Mouse (Mus musculus) erythroid progenitor cell, adult 5-6 weeks (primary cell): ENCODE results near the gene Fam92b. TPM values are rescaled to one million over a fixed set of nuclear protein-coding genes. Genes with fewer than 3 reads are reported as not detected.

Experiments
- ATAC-seq: replicated peaks from 2 replicates; pipeline ENCODE4 v1.8.0; 2016; ENCODE audit warnings: moderate number of reproducible peaks, mild to moderate bottlenecking, moderate TSS enrichment, inconsistent platforms; ENCODE audit not compliant: poor library complexity, low FRiP score, severe bottlenecking
- total RNA-seq, 2 experiments: library from RNA; stranded (forward) in 1 of 2; stranded (reverse) in 1 of 2; fragments of 150-400 nt in 1 of 2; fragments of 186-747, 209-891 nt in 1 of 2; gene quantifications; 2 replicates each; pipeline versions ENCODE4 v1.2.3 to v1.2.4; 2015 to 2017; ENCODE audit warnings: low replicate concordance in 2 of 2

Gene Fam92b
- total RNA-seq, 2 experiments from 2014 or later, result not detected

DNA sequence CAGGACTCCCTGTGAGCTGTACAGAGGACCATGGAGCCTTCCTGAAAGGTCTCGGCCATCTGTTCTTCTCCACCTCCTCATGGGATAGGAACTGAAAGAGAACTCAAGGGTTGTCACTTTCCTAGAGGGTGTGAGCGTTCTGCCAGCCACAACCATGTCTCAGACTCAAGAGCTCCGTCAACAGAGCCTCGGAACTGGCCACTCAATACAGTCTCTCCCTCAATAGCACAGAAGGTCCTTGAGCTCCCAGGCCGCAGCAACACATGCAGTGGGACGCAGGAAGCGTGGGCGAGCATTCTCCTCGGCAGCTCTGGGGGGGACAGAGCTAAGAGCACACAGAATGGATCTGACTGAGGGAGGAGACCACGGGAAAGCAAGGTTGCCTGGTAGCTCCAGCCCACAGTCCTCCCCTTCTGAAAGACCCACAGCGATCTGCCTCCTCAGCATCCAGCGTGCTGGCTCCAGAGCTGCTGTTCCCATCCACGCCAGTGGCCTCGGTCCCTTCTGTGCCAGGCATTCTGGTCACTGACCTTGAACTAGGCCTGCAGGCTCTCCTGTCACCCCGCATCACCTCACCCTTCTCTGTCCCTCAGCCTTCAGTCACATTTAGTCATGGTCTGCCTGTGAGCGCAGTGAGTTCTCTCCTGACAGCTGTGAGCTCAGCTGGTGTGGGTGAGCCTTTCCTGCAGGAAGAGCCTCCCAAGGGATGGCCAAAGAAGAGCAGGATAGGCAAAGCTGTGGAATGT, 15.4 kb downstream of the Fam92b start:
- no peak for ATAC-seq

GRCm38 (mm10) chr8:120160366-120160765, 16.9 kb downstream of the Fam92b start:
- no peak for ATAC-seq

DNA sequence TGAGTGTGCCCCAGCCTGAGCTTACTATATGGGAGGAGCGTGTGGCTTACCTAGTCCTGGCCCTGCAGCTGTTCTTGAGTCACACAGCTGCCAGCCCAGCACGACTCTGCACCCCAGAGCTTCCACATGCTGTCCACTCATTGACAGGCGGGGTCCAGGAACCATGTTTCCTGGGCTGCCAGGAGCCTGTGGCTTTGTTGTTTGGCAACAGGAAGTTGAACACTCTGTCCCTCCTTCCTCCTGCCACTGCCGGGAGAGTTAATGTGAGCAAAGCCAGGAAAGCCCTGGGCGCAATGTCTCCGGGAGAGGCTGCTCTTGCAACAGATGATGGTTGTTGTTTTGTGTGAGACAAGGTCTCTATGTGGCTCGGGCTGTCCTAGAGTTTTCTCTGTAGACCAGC, 24.6 kb downstream of the Fam92b start:
- no peak for ATAC-seq

DNA sequence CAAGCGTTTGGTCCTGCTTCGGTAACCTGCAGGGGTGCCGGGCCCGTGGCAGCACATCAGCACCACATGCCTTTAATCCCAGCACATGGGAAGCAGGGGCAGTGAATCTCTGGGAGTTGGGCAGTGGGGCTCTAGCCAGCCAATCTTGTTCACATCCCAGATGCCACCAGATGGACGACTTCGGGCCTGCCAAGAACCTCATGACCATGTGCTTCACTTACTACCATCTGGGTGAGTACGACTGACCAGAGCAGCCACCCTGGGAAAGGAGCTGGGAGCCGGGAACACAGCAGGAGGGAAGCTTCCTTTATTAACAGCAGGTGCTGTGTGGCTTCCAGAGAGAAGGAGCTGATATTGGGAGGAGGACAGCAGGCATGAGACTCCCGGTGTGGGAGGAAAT, 26.1 kb downstream of the Fam92b start:
- ATAC-seq, result no peak

DNA sequence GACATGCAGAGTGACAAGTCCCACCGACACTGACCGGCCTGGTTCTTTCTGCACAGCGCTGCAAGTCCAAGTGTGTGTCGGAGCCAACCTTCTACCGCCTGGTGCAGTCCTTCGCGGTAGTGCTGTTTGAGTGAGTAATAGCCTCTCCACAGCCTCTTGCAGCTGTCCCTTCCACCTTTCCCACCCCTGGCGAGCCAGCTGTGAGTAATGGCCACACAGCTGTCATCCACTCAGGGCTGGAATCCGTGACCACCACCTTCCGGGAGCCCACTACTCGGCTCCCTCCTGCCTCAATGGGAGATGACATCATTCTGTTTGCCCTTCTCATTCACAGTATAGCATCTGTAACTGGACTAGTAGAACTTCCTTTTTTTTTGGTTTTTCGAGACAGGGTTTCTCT, 27.2 kb downstream of the Fam92b start:
- no peak for ATAC-seq

- no peak for ATAC-seq
Measured at GRCm38 (mm10) chr8:120146051-120146450, 31.2 kb downstream of the Fam92b start.

DNA sequence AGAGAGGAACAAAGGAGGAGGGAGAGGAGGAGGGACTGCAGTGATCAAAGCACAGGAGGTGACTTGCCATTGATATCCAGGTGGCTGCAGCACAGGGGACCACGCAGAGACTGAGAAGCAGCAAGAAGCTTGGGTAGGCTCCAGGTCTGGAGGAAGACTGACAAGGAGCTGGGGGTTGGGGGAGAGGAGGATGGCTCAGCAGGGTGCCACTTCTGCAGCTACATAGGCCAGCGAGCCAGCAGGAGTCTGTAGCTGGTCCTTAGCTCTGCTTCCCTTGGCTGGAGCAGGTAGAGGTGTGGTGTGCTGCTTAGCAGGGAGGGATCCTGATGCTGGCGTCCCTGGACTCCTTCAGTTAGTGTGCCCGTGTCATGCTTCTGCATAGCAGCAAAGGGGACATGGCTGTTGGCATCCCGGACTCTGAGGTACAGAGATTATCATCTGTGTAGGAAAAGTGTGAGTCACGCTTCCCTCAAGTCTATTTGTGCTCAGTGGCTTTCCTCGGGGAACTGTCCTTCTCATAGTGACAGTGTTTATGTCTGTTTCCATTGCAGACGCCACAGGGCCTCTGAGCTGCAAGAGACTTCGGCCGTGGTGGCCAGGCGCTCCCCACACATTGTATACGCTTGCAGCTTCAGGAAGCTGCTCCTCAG, 32.5 kb downstream of the Fam92b start:
- ATAC-seq, result no peak

DNA sequence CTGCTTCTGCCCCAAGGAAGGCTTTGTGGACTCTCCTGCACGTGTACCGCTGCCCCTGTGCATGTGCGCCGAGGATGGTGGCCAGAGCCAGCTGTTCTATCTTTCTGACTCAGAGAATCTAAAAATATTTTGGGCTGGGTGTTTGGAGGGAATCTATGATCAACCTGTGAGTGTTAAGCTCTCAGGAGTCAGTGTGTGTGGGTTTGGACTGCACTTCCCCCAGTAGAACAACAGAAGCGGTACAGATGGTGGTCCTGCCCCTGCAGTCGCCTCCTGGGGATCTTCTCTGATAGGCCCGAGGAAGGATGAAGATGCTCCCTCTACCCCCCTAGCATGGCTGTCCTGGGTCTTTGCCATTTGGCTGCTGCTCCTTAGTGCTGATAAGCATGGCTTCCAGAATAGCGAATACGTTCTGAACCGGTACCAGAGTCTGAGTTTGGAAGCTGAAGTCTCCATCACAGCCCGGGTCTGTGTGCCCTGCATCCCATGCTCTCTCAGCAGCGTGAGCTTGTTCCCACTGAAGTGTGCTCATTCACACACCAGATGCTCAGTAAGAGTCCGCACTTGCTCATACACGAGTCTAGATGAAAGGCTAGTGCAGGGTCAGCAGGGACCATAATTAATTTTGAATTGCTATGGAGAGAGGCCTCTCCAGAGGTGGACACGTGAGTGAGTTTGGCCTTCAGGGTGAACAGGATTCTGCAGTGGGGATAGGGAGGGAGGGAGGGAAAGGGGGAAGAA, 33.2 kb downstream of the Fam92b start:
- ATAC-seq, result no peak

DNA sequence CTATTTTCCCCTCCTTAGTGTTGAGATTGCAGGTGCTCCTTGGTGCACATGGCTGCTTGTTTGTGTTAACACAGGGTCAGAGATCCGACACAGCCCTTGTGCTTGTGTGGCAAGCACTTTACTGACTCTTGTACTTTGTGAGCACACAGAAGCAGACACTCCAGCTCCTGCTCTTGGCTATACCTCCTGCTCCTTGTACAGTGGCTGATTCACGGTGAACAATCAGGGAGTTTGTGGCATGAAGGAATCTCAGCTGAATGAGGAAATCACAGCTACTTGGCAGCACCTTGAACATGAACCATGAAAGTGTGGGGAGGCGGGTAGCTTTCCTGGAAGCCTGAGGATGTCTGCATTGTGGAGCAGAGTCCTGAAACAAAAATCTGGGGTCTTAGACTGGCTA, 36.5 kb downstream of the Fam92b start:
- ATAC-seq, result no peak

DNA sequence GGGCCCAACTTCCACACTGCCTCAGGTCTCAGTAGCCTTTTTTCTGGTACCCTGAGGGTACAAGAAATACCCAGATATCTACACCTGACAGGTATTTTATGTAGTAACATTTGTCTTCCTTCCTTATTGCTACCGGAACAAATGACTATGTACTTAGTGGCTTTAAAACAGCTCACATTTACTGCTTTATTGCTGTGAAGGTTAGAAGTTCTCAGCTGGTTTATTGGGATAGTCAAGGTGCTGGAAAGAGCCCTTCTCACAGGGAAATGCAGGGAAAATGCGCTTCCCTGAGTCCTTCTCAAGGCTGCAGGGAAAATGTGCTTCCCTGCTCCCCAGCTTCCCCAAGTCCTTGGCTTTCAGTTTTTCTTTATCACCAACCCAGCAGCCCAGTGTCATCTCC, 38.3 kb downstream of the Fam92b start:
- no peak for ATAC-seq

DNA sequence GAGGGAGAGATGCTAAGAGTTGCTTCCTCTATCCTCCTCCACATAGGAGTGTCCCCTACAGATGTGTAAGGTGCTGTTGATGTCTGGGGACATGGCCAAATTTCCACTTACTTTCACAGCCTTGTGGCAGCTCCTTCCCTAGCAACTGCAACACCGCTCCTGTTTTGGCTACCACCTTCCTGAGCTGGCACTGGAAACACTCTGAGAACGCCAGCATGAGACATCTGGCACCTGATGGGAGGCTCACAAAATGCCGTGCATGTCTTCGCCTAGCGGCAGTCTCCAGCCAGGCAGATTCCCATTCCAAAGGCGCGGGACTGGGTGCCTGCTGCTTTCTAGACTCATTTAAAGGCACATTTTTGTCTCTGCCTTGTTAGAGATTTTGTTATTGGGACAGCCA, 40.6 kb downstream of the Fam92b start:
- no peak for ATAC-seq

GRCm38 (mm10) chr8:120135687-120136086, 41.6 kb downstream of the Fam92b start:
- ATAC-seq, result no peak

DNA sequence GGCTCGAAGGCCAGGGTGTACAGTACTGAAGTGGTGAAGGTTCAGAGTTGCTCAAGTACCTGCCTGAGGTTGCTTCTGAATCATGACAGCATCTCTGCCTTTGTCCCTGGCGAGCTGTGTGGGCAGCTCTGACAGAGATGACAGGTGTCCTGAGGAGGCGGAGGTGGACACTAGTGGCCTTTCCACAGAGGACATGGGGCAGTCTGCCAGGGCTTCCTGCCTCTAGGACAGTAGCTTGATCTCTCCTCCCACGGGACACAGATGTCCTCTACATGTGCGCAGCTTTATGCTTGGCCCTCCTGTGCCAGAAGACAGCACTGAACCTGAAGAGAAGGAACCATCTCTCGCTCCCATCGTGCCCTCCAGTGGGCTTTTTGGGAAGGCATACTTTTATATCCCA, 44.1 kb downstream of the Fam92b start:
- no peak for ATAC-seq

- ATAC-seq, result no peak
Measured at GRCm38 (mm10) chr8:120131158-120131557, 46.1 kb downstream of the Fam92b start.

DNA sequence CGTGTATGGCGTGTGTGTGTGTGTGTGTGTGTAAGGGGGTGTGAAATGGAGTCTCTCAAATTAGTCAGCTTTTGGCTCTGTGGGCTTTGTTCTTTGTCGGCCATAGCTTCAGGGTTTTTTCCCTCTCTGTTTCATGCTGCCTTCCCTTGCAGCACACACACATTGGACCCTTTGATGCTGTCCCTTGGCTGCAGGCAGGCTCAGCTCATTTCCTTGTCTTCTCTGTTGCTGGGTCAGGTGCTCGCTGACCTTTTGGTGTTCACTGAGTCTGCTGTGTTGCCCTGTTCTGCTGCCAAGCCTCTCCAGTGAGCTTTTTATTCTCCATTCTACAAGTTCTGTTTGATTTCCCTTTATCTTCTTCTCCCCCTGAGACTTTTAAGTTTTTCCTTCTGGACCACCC, 47.7 kb downstream of the Fam92b start:
- ATAC-seq, result no peak

DNA sequence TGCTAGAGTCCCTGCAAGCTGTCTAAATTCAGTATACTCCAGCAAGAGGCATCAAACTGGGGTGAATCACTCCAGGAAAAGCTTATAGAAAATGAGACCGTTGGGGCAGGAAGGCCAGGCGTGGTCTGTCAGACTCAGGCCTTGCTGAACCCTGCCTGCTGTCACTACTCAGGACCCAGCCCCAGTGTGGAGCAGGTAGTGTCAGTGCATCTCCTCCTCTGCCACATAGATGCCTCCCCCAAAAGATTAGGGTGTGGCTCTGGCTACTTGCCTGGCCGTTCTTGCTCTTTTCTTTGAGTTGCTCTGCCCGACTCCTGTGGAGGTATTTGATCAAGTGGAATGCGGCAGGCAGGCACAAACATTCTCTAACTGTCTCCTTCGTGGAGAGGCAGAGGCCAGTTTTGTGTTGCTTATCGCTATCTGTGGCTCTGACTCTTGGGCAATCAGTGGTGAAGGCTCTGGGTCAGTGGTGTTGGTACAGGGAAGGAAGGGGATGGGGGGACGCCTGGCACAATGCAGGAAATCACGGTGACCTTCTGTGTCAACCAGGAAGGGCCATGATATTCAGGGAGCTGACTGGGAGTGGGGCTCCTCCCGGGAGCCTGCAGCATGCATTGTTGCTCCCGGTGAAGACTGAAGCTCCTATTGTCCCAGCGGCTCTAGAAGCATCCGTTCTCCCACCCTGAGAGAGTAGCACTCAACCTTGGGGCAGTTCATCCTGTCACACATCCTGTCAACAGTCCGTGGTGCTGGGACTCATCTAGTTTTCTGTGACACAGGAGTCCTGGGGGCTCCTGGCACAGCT, 50.7 kb downstream of the Fam92b start:
- no peak for ATAC-seq

- ATAC-seq, result no peak
Measured at GRCm38 (mm10) chr8:120124836-120125389, 52.4 kb downstream of the Fam92b start.

DNA sequence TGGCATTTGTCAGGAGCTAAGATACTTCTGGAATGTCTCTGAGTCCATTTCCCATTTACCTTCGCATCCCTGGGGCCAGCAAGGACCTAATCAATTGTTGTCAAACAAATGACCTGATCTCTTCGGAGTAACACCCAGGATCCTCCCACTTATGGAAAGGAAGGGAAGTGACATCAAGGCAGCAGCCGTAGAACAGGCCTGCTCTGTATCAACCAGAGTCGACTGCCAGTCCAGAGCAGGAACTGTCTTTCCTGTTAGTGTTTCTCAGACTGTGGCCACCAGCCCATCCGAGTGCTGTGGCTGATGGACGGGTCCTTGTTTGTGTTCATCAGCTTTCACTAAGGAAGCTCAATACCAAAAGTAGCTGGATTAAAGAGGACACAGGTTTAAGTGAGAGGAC, 53.0 kb downstream of the Fam92b start:
- ATAC-seq, result no peak

DNA sequence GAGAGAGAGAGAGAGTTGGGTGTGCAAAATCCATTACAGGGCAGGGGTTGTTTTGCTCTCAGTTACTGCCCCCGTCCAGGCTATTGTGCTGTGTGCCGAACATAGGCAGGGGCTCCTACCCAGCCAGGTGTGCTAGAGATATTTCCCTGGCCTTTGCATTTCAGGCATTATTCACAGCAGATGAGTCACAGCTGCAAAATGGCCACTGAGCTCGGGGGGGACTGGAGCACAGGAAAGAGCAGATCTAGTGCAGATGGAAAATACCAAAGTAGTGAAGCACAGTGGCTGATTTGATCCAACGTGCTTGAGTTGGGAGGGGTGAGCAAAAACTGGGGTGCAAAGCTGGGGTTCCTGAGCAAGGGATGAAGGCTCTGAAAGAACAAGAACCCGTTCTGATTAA, 56.3 kb downstream of the Fam92b start:
- ATAC-seq, result no peak

GRCm38 (mm10) chr8:120119931-120120330, 57.3 kb downstream of the Fam92b start:
- ATAC-seq, result no peak
